Mouse (Mus musculus): ENCODE measurements around the gene Sdf4.

Sdf4 gene

DNA sequence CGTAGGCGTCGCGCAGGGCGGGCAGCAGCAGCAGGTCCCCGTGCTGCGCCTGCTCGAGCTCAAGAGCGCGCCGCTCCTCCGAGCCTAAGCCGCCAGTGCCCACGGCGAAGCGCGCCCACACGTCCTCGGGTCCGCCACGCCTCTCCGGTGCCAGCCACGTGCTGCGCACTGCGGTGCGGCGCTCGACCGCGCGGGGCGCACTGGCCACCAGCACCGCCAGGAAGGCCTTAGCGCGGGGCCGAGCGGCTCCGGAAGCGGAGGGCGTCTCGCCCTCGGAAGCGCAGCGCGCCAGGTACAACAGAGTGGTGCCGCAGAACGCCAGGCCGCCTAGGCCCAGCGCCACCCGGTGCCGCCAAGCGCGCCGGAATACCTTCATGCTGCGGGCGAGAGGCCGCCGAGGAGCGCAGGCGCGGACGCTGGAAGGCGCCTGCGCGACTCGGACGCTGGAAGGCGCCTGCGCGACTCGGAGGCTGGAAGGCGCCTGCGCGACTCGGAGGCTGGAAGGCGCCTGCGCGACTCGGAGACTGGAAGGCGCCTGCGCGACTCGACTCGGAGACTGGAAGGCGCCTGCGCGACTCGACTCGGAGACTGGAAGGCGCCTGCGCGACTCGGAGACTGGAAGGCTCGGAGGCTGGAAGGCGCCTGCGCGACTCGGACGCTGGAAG is at the start of gene Sdf4, which contains the start of gene B3galt6:
Sdf4 (plus strand) TSS at position 632 of the 665 bp plus-strand sequence.
B3galt6 (minus strand) TSS at position 409 of the 665 bp plus-strand sequence.
- DNase-seq (ENCODE audit: low read depth in 2 of 2, low spot score in 2 of 2) = peak; percentile 81 to 84

- DNase-seq (ENCODE audit: low read depth in 2 of 2, low spot score in 2 of 2) = no peak
Measured at GRCm38 (mm10) chr4:155943049-155943452, 49.6 kb upstream of the Sdf4 start.

- peak; percentile 91 for DNase-seq (ENCODE audit: low read depth in 2 of 2, low spot score in 2 of 2)
Measured at GRCm38 (mm10) chr4:155943534-155944249, 49.0 kb upstream of the Sdf4 start, which contains the start of gene Ube2j2. Ube2j2 (plus strand) TSS chr4:155943831.

DNA sequence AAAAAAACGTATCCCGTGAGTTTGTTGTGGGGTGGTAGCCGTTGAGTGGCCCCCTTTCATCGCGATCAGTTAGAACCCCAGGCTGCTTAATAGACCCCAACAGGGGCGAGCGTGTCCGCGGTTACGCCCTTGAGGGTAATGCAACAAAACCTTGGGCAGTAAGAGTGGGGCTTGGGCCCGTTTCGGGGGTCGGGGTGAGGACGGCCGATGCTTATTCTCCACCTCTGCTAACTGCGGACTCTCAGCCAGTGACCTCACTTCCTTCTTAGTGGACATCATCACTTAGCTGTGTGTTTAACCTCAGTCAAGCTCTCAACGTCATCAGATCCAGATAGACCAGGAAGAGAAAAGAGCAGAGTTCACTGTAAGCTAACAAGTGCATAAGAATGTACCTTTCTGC is 48.4 kb upstream of the Sdf4 start:
- DNase-seq (ENCODE audit: low read depth in 2 of 2, low spot score in 2 of 2) = peak in 1 of 2 experiments; percentile 17

- no peak for DNase-seq (ENCODE audit: low read depth in 2 of 2, low spot score in 2 of 2)
Measured at GRCm38 (mm10) chr4:155947094-155947493, 45.6 kb upstream of the Sdf4 start.

- no peak for DNase-seq (ENCODE audit: low read depth in 2 of 2, low spot score in 2 of 2)
Measured at GRCm38 (mm10) chr4:155955491-155955890, 37.2 kb upstream of the Sdf4 start.

DNA sequence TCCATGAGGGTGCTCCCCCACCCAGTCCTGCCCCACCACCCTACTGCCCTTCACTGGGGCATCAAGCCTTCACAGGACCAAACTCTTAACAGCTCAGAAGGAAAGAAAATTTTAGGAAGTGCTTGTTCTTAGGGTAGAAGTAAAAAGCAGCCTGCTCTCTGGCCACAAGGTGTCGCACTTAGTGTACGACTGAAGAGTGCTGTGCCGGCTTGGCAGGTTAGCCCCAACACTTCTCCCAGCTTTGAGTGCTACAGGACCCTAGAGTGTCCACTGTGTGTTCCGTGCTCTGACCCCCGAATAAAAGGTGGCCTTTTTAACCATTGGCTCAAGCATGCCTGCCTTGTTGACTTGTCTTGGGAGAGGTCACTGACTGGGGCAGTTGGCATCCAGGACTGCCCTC is 33.4 kb upstream of the Sdf4 start:
- peak; percentile 64 to 74 for DNase-seq (ENCODE audit: low read depth in 2 of 2, low spot score in 2 of 2)

- no peak for DNase-seq (ENCODE audit: low read depth in 2 of 2, low spot score in 2 of 2)
Measured at GRCm38 (mm10) chr4:155962167-155962971, 30.3 kb upstream of the Sdf4 start, which contains the start of gene C1qtnf12. C1qtnf12 (plus strand) TSS chr4:155962318.

GRCm38 (mm10) chr4:155963106-155963505 is 29.6 kb upstream of the Sdf4 start:
- DNase-seq (ENCODE audit: low read depth in 2 of 2, low spot score in 2 of 2) = no peak

GRCm38 (mm10) chr4:155964396-155964795 is 28.3 kb upstream of the Sdf4 start:
- no peak for DNase-seq (ENCODE audit: low read depth in 2 of 2, low spot score in 2 of 2)

DNA sequence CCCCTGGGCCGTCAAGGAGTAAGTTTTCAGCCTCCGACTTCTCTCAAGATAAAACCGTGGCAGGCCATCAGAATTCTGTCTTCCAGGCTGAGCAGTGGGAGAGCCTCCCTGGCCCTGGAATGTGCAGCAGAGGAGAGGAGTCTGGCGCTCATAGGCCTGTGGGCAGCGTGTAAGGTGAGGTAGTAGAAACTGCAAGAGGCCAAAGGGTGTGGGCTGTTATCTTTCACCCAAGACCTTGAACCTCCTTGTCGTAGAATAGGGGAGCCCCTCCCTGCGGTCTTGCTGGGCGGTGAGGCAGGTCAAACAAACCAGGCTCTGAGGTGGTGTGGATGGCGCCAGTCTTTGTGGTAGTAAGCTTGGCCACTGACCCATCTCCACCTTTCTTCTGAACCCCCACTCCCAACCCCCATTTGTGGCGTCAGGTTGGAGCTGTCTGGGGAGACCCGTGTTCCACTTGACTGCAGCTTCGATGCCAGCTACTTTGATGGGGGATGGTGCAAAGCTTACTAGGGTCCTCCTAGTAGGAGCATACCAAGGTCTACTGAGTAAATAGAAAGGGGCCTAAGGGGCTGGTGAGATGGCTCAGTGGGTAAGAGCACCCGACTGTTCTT is 23.5 kb upstream of the Sdf4 start:
- no peak for DNase-seq (ENCODE audit: low read depth in 2 of 2, low spot score in 2 of 2)

- DNase-seq (ENCODE audit: low read depth in 2 of 2, low spot score in 2 of 2) = no peak
Measured at GRCm38 (mm10) chr4:155970286-155970685, 22.4 kb upstream of the Sdf4 start.

DNA sequence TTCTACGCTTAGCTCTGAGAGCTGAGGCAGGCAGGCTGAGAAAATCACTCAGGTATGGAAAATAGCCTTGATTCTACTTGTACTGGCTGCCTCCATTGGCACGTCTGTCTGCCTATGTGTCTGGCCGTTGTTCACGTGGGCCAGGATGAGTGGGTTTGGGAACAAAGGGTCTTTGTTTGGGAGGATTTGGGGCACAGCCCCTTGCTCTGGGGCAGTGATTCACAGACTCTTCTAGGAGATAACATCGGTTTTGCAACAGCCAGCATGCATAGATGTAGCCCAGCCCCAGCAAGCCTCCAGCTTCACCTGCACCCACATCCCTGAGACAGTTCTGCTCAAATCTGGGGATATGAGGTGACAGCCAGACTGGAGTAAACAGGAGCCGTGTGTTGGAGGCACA is 20.0 kb upstream of the Sdf4 start:
- no peak for DNase-seq (ENCODE audit: low read depth in 2 of 2, low spot score in 2 of 2)

- no peak for DNase-seq (ENCODE audit: low read depth in 2 of 2, low spot score in 2 of 2)
Measured at GRCm38 (mm10) chr4:155973239-155973638, 19.4 kb upstream of the Sdf4 start.

- no peak for DNase-seq (ENCODE audit: low read depth in 2 of 2, low spot score in 2 of 2)
Measured at GRCm38 (mm10) chr4:155981436-155982082, 11.1 kb upstream of the Sdf4 start.

- DNase-seq (ENCODE audit: low read depth in 2 of 2, low spot score in 2 of 2) = no peak
Measured at GRCm38 (mm10) chr4:155983788-155984187, 8.9 kb upstream of the Sdf4 start.

DNA sequence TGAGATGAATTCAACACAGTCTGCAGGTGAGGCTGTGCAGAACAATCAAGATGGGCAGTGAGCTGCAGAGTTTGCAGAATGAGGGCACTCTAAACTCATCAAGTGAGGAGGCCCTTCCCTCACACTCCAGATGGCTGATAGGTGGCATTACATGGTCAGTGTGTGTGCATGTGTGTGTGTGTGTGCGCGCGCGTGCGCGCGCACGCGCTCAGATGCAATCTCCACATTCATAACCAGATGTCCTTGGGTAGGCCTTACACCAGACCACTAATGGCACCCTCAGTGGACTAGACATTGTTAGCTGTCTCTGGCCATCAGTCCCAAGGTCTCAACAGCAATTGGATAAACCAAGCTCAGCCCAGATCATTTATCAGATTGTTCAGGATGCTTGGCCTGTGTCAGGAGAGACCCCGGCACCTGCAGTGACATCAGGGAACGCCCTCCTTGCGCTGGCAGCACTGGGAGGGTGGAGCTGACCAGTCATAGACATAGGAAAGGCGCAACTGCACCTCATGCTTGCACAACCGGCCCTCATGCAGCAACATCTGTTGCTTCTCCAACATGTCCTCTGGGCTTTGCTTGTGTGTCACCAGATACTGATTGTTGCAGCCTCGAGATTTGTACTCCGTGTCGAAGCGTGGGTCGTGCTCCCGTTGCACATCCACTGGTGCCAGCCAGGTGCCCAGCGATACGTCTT is 1.3 kb upstream of the Sdf4 start:
- DNase-seq (ENCODE audit: low read depth in 2 of 2, low spot score in 2 of 2) = no peak

DNA sequence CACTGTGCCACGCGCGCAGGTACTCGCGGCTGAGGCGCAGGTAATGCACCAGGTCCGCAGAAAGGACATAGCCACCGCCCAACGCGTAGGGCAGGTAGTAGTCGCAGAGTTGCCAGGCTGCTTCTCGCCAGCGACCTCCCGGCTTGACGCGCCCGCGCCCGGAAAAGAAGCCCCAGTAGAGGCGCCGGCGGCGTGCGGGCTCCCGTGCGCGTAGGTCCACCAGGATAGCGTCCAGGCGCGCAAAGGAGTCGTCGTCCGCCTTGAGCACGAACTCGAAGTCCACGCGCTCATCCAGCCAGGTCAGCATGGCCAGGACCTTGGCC is 803 bp upstream of the Sdf4 start:
- DNase-seq (ENCODE audit: low read depth in 2 of 2, low spot score in 2 of 2) = no peak

DNA sequence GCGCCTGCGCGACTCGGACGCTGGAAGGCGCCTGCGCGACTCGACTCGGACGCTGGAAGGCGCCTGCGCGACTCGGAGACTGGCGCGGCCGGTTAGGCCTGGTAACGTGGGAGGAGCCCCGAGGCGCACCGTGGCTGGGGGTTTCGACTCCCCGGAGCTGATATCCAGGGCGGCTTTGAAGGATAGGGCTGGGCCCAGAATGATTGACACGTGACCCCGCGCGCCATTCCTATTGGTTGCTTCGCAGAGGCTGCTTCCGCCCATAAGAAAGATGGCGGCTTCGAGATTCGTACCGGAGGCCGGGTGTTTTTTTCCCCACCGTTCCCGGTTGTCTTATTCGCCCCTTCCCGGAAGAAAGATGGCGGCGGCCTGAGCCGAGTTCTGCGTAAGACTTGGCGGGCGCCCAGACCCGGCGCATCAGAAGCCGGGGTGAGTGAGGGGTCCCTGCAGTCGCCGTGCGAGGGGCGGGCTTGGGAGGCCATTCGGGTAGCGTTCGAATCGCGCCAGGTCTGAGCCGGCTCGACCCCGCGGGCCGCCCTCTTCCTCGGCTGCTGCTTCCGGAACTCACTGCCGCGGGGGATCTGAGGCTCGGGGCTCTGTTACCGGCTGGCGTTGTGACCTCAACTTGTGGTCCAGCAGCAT is 355 bp downstream of the Sdf4 start:
- peak; percentile 95 to 97 for DNase-seq (ENCODE audit: low read depth in 2 of 2, low spot score in 2 of 2)

GRCm38 (mm10) chr4:155993606-155994005 is 934 bp downstream of the Sdf4 start:
- DNase-seq (ENCODE audit: low read depth in 2 of 2, low spot score in 2 of 2) = no peak

Data from CD8-positive naive resting alpha-beta T cell, adult 2 months (primary cell).